Mouse (Mus musculus): ENCODE measurements around the gene Tssc4. TPM values are rescaled to one million over a fixed set of nuclear protein-coding genes. Genes with fewer than 3 reads are reported as not detected.

Tssc4 gene
- total and polyA plus RNA-seq, 2 experiments from 2014 or later = 86.5 to 91.8 TPM

DNA sequence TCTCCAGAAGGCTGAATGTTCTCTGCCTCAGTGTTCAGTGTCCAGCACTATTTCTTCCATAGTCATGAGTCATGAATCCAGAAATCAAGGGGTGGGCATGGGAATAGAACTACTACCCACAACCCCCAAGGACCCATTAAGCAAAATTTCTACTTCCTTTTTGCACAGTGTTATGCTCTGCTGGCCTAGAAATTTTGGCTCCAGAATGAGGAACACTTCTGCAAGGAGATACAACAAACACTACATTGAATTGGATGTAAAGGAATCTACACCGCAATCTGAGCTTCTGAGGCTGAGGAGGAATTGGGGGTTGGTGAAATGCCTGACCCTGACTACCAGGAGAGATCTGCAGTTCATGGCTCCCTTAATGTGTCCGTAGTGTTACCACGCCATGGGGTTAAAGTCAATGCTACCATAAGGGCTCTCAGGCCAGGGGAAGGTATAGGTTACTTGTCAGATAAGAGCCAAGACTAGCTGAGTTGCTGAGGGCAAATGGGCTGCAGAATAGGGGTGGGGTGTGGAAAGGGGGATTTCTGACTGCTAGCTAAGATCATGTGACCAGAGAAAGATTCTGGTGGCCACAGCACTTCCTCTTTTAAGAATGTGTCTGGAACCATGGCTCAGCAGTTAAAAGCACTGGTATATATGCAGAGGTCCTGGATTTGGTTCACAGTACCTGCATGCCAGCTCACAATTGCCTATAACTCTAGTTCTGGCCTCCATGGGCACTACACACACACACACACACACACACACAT is 30.7 kb upstream of the Tssc4 start:
- no peak for DNase-seq
- H3K4me1 ChIP-seq (ENCODE audit: insufficient read depth) = no peaks in the 10 kb centered on the region
- ATAC-seq = no peak
- H3K4me2 ChIP-seq (ENCODE audit: low read depth) = no peak overlapping the region
- no peak overlapping the region for H3K4me3 ChIP-seq (ENCODE audit: low read depth, low read length)
- no peak for TF ChIP-seq CTCF (IDR thresholded peaks at IDR 0.05; ENCODE audit: low read depth)
- no peaks in the 10 kb centered on the region for H3K27me3 ChIP-seq (ENCODE audit: insufficient read depth, low read length)
- H3K27ac ChIP-seq (ENCODE audit: low read depth, low read length) = no peak overlapping the region
- no peak overlapping the region for H3K9ac ChIP-seq
- 94% methylated on average over 3 of the region's 3 CpGs for WGBS
- no peaks in the 10 kb centered on the region for H3K9me3 ChIP-seq (ENCODE audit: low read length)
- H3K36me3 ChIP-seq (ENCODE audit: insufficient read depth) = peaks cover 28% of the 10 kb centered on the region; the same call in 1 of the 2 replicates

- no peaks in the 10 kb centered on the region for H3K4me1 ChIP-seq (ENCODE audit: insufficient read depth)
- no peak for DNase-seq
- H3K9me3 ChIP-seq (ENCODE audit: low read length) = no peaks in the 10 kb centered on the region
- WGBS = 96% methylated on average over 3 of the region's 3 CpGs
- TF ChIP-seq CTCF (IDR thresholded peaks at IDR 0.05; ENCODE audit: low read depth) = no peak
- no peak for ATAC-seq
- H3K4me3 ChIP-seq (ENCODE audit: low read depth, low read length) = no peak overlapping the region
- H3K27ac ChIP-seq (ENCODE audit: low read depth, low read length) = no peak overlapping the region
- no peaks in the 10 kb centered on the region for H3K27me3 ChIP-seq (ENCODE audit: insufficient read depth, low read length)
- H3K4me2 ChIP-seq (ENCODE audit: low read depth) = no peak overlapping the region
- peaks cover 16% of the 10 kb centered on the region; the same call in 1 of the 2 replicates for H3K36me3 ChIP-seq (ENCODE audit: insufficient read depth)
- H3K9ac ChIP-seq = no peak overlapping the region
These were observed 28.5 kb upstream of the Tssc4 start for GRCm38 (mm10) chr7:143040561-143040960.

DNA sequence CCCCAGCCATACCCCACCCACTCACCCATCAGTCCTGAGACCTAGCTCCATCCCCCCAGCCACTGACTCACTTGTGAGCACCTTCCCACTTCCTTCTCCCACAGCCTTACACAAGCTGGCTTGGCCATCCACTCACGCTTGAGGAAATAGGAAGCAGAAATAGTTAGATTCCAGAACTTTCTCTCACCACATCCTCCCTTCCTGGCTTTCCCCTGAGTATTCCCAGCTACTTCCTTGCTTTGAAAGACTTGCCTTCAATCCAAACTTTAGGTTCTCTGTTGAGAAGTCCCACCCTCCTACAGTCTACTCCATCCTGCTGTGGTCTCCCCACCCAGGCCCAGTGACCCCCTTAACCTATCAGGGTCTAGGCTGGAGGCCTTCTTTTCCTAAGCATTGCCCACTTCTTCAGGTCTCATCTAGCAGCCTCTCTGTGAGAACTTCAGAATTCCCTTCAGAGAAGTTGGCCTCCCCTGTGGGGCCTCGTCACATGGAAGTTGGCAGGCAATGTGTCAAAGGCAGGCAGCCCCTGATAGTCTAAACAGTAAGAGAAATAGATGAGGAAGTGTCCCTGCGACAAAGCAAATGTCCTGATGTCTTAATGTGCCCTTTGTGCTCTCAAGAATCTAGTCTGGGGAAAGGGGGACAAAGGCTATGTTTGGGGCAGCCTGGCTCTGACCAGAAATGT is 27.8 kb upstream of the Tssc4 start:
- no peak overlapping the region for H3K4me3 ChIP-seq (ENCODE audit: low read depth, low read length)
- no peak overlapping the region for H3K27ac ChIP-seq (ENCODE audit: low read depth, low read length)
- H3K9me3 ChIP-seq (ENCODE audit: low read length) = no peaks in the 10 kb centered on the region
- H3K36me3 ChIP-seq (ENCODE audit: insufficient read depth) = peaks cover 14% of the 10 kb centered on the region; the same call in 1 of the 2 replicates
- 76% methylated on average over 3 of the region's 3 CpGs for WGBS
- TF ChIP-seq CTCF (IDR thresholded peaks at IDR 0.05; ENCODE audit: low read depth) = no peak
- H3K27me3 ChIP-seq (ENCODE audit: insufficient read depth, low read length) = no peaks in the 10 kb centered on the region
- no peaks in the 10 kb centered on the region for H3K4me1 ChIP-seq (ENCODE audit: insufficient read depth)
- ATAC-seq = no peak
- no peak overlapping the region for H3K4me2 ChIP-seq (ENCODE audit: low read depth)
- no peak for DNase-seq
- H3K9ac ChIP-seq = no peak overlapping the region

DNA sequence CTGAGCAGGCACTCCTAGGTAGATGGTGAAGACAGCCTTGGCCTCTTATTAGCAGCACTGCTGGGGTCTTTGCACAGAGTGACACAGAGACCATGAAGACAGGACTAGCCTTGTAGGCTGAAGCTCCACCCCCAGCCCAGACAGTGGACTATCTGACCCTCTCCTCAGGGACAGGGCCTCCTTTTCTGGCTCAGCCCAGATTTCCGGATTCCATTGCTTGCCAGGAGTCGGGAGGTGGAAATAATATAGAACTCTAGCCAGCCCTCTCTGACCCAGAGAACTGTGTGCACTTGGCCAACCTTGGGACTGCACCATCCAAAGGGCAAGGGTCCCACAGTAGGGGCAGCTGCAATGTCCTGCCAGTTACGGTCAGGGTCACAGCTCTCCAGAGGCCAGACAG is 27.0 kb upstream of the Tssc4 start:
- WGBS = 68% methylated on average over 3 of the region's 3 CpGs
- Histone ChIP-seq H3K27me3 (ENCODE audit: insufficient read depth, low read length) (no peaks in the 10 kb centered on the region), H3K4me2 (ENCODE audit: low read depth) (no peak overlapping the region), H3K27ac (ENCODE audit: low read depth, low read length) (no peak overlapping the region), H3K4me3 (ENCODE audit: low read depth, low read length) (no peak overlapping the region), H3K9ac (no peak overlapping the region), H3K9me3 (ENCODE audit: low read length) (no peaks in the 10 kb centered on the region), H3K4me1 (ENCODE audit: insufficient read depth) (no peaks in the 10 kb centered on the region), H3K36me3 (ENCODE audit: insufficient read depth) (peaks cover 8% of the 10 kb centered on the region; the same call in 1 of the 2 replicates)
- no peak for ATAC-seq
- no peak for TF ChIP-seq CTCF (IDR thresholded peaks at IDR 0.05; ENCODE audit: low read depth)
- DNase-seq = no peak

GRCm38 (mm10) chr7:143042897-143043300 is 26.1 kb upstream of the Tssc4 start:
- Histone ChIP-seq H3K27me3 (ENCODE audit: insufficient read depth, low read length) (no peaks in the 10 kb centered on the region), H3K4me3 (ENCODE audit: low read depth, low read length) (no peak overlapping the region), H3K36me3 (ENCODE audit: insufficient read depth) (peaks cover 8% of the 10 kb centered on the region; the same call in 1 of the 2 replicates), H3K27ac (ENCODE audit: low read depth, low read length) (no peak overlapping the region), H3K9ac (no peak overlapping the region), H3K4me2 (ENCODE audit: low read depth) (no peak overlapping the region), H3K9me3 (ENCODE audit: low read length) (no peaks in the 10 kb centered on the region), H3K4me1 (ENCODE audit: insufficient read depth) (no peaks in the 10 kb centered on the region)
- ATAC-seq (no peak), DNase-seq (no peak)
- WGBS = 95% methylated on average over 3 of the region's 3 CpGs
- no peak for TF ChIP-seq CTCF (IDR thresholded peaks at IDR 0.05; ENCODE audit: low read depth)

GRCm38 (mm10) chr7:143044049-143044825 is 24.8 kb upstream of the Tssc4 start:
- Histone ChIP-seq H3K4me1 (ENCODE audit: insufficient read depth) (no peaks in the 10 kb centered on the region), H3K27ac (ENCODE audit: low read depth, low read length) (no peak overlapping the region), H3K4me3 (ENCODE audit: low read depth, low read length) (no peak overlapping the region), H3K27me3 (ENCODE audit: insufficient read depth, low read length) (no peaks in the 10 kb centered on the region), H3K36me3 (ENCODE audit: insufficient read depth) (peaks cover 8% of the 10 kb centered on the region; the same call in 1 of the 2 replicates), H3K4me2 (ENCODE audit: low read depth) (no peak overlapping the region), H3K9ac (no peak overlapping the region), H3K9me3 (ENCODE audit: low read length) (no peaks in the 10 kb centered on the region)
- DNase-seq = no peak
- no peak for TF ChIP-seq CTCF (IDR thresholded peaks at IDR 0.05; ENCODE audit: low read depth)
- ATAC-seq = no peak
- WGBS = 95% methylated on average over 2 of the region's 2 CpGs

Data from forebrain, postnatal 0 days (tissue).